Mouse (Mus musculus): ENCODE measurements at regions not wholly inside any gene's neighbourhood (a gene's known extent, or its start where the extent isn't known, plus 50 kb on each side); places are given as distances from the start of the nearest gene placed in this dataset.

GRCm38 (mm10) chr5:151704049-151704448 is 53.0 kb upstream of the Rfc3 start:
- H3K4me1 ChIP-seq (ENCODE audit: control insufficient read depth, insufficient read depth, low read length) = no peaks in the 10 kb centered on the region
- no peak for DNase-seq
- intact Hi-C loops (cut with DNase I) = no loop called here
- H3K4me3 ChIP-seq = no peak overlapping the region
- H3K27ac ChIP-seq = no peak overlapping the region
- no peaks in the 10 kb centered on the region for H3K27me3 ChIP-seq (ENCODE audit: control insufficient read depth, insufficient read depth, low read length)
- H3K79me2 ChIP-seq (replicated peaks; ENCODE audit: control insufficient read depth, insufficient read depth, low read length) = no peaks in the 10 kb centered on the region
- H3K9ac ChIP-seq (ENCODE audit: low read depth, low read length) = no peak overlapping the region
- no peak for TF ChIP-seq CTCF (IDR thresholded peaks at IDR 0.05)
- TF ChIP-seq EP300 (IDR thresholded peaks at IDR 0.05; ENCODE audit: insufficient read depth, low read depth, low read length) = no peak
- TF ChIP-seq POLR2A (IDR thresholded peaks at IDR 0.05; ENCODE audit: insufficient read depth, low read depth, low read length) = no peak
- no peaks in the 10 kb centered on the region for H3K36me3 ChIP-seq (ENCODE audit: control insufficient read depth, insufficient read depth, low read length)
